Mouse (Mus musculus): Measurements from ENCODE around the gene Panx3. TPM values are rescaled to one million over a fixed set of nuclear protein-coding genes. Genes with fewer than 3 reads are reported as not detected.

Panx3 gene
- not detected for polyA plus RNA-seq (2017; shearing (Covaris generic))

DNA sequence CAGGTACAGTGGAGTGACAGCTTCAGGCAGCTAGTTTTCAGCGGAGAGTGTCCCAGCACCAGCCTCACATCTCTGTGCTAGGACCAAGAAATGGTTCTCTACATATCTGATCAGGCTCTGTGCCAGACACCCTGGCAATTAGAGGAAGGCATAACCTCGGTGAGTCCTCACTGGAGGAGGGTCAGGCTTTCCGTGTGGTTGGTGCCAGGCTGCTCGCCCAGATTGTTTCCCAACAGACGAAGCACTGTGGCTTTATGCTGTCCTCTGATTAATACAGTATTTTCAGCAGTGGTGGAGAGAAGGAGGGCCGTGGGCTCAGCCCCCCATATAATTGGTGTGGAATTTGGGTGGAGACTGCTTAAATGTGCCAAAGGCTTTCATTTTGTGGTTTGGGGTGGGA is at the start of gene Panx3:
Gene Panx3 (minus strand): TSS at position 121 of the 400 bp plus-strand sequence.

GRCm38 (mm10) chr9:37716150-37716549 is 47.1 kb upstream of the Panx3 start, which contains the start of gene Olfr160:
Olfr160 (minus strand) TSS chr9:37716250.

GRCm38 (mm10) chr9:37656931-37657481 is 12.0 kb downstream of the Panx3 start, which contains the start of gene Tbrg1:
Tbrg1 (minus strand) TSS chr9:37657312.

GRCm38 (mm10) chr9:37613182-37613910 is 55.7 kb downstream of the Panx3 start, which contains the start of gene Spa17:
Spa17 (minus strand) TSS chr9:37613722.

Other genes starting within 250 kb of the Panx3 start
- gene Robo3, start 236.0 kb downstream of the Panx3 start, polyA plus RNA-seq (2017; shearing (Covaris generic)), result not detected
- gene Msantd2, start 179.9 kb downstream of the Panx3 start, polyA plus RNA-seq (2017; shearing (Covaris generic)), result 40.0 TPM
- not detected for gene Esam, start 141.2 kb downstream of the Panx3 start, polyA plus RNA-seq (2017; shearing (Covaris generic))
- gene Vsig2, start 130.0 kb downstream of the Panx3 start, polyA plus RNA-seq (2017; shearing (Covaris generic)), result not detected
- 1.8 TPM for gene Nrgn, start 116.3 kb downstream of the Panx3 start, polyA plus RNA-seq (2017; shearing (Covaris generic))
- 11.9 TPM for gene Siae, start 113.5 kb downstream of the Panx3 start, polyA plus RNA-seq (2017; shearing (Covaris generic))
- gene Spa17, start 55.5 kb downstream of the Panx3 start, polyA plus RNA-seq (2017; shearing (Covaris generic)), result 0.95 TPM
- 127 TPM for gene Tbrg1, start 11.9 kb downstream of the Panx3 start, polyA plus RNA-seq (2017; shearing (Covaris generic))
- 0.17 TPM for gene Olfr160, start 47.0 kb upstream of the Panx3 start, polyA plus RNA-seq (2017; shearing (Covaris generic))
- gene Olfr874, start 75.9 kb upstream of the Panx3 start, polyA plus RNA-seq (2017; shearing (Covaris generic)), result not detected
- gene Olfr875, start 102.6 kb upstream of the Panx3 start, polyA plus RNA-seq (2017; shearing (Covaris generic)), result not detected
- not detected for gene Olfr876, start 133.8 kb upstream of the Panx3 start, polyA plus RNA-seq (2017; shearing (Covaris generic))
- 0.14 TPM for gene Olfr877, start 185.0 kb upstream of the Panx3 start, polyA plus RNA-seq (2017; shearing (Covaris generic))
- 0.05 TPM for gene Olfr145, start 227.5 kb upstream of the Panx3 start, polyA plus RNA-seq (2017; shearing (Covaris generic))
- 0.21 TPM for gene Olfr878, start 248.6 kb upstream of the Panx3 start, polyA plus RNA-seq (2017; shearing (Covaris generic))

Data from effector memory CD4-positive, alpha-beta T cell, adult 5 months (primary cell).